Mouse (Mus musculus) erythroblast, embryonic 14.5 days (primary cell): ENCODE measurements around the gene Zswim7. TPM values are rescaled to one million over a fixed set of nuclear protein-coding genes. Genes with fewer than 3 reads are reported as not detected.

Experiments used
- H3K27me3 ChIP-seq: 2 replicates; pipeline ENCODE4 v1.6.1; 2012; ENCODE audit warnings: inconsistent platforms; ENCODE audit not compliant: control insufficient read depth
- H3K36me3 ChIP-seq: 2 replicates; pipeline ENCODE4 v1.6.1; 2012; ENCODE audit warnings: mild to moderate bottlenecking, inconsistent platforms; ENCODE audit not compliant: control insufficient read depth
- H3K4me1 ChIP-seq: 2 replicates; pipeline ENCODE4 v1.6.1; 2012; ENCODE audit warnings: inconsistent platforms; ENCODE audit not compliant: control insufficient read depth
- H3K4me3 ChIP-seq: replicated peaks from 2 replicates; pipeline ENCODE3; 2012; ENCODE audit warnings: moderate library complexity, mild to moderate bottlenecking, inconsistent platforms
- H3K9me3 ChIP-seq: 2 replicates; pipeline ENCODE4 v1.6.1; 2012; ENCODE audit warnings: low read length, inconsistent platforms, mixed read lengths; ENCODE audit not compliant: control insufficient read depth
- GATA1 ChIP-seq: IDR thresholded peaks from 2 replicates; pipeline ENCODE4 v1.6.1; 2012; ENCODE audit warnings: low read length, inconsistent platforms, mixed read lengths
- TAL1 ChIP-seq: IDR thresholded peaks from 3 replicates; pipeline ENCODE4 v1.6.1; 2012; ENCODE audit warnings: low read length, inconsistent platforms, mixed read lengths
- polyA plus RNA-seq: library from polyadenylated mRNA; stranded (reverse); fragments of >175 nt; gene quantifications from 2 replicates; pipeline ENCODE4 v1.2.3, GENCODE M21; 2012

Gene Zswim7
- polyA plus RNA-seq, 1 experiment, result 0.18 TPM

DNA sequence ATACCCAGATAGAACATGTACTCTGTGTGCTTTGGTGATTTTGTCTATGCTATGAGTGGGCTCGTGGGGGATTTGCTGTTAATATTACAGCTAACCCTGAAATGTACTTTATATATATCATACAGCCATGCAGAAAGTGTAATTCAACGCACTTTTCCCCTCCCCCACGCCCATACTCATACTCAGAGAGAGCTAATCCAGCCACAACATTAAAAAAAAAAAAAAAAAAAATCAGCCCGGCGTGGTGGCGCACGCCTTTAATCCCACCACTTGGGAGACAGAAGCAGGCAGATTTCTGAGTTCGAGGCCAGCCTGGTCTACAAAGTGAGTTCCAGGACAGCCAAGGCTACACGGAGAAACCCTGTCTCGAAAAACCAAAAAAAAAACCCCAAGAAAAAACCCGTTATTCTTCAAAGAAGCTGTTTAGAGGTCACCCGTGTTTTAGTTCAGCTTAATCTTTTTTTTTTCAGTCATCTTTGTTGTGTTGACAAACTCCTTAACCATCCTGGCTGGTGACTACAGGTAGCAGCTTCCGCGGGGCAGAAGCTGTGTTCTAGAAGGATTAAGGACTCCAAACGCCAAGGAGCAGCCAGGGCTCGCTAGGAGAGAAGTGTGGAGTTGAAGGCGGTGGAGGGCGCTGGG, 33.3 kb downstream of the Zswim7 start:
- H3K4me3 ChIP-seq, result peak overlapping the region; percentile 61
- H3K36me3 ChIP-seq, result no peaks in the 10 kb centered on the region
- peaks cover 10% of the 10 kb centered on the region for H3K9me3 ChIP-seq
- TF ChIP-seq TAL1 (no peak), GATA1 (no peak)
- H3K27me3 ChIP-seq, result peaks cover 66% of the 10 kb centered on the region
- H3K4me1 ChIP-seq, result peaks cover 17% of the 10 kb centered on the region

DNA sequence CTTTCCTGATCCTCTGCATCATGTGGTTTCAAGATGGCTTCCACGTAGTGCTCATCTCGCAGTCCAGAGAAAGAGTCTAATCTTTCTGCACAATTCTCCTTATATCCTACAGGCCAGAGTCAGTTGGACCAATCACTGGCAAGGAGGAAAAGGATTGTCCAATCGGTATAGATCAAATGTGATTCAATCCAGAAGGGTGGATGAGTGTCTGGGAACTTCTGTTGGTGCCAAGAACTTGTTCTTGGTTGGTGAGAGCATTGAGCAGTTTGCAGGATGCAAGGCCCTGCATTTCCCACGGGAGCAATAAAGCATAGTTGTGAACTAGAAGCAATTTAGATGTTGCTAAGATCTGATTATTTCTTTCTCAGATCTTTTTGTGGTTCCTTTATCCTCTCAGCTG, 36.7 kb downstream of the Zswim7 start:
- H3K36me3 ChIP-seq, result no peaks in the 10 kb centered on the region

DNA sequence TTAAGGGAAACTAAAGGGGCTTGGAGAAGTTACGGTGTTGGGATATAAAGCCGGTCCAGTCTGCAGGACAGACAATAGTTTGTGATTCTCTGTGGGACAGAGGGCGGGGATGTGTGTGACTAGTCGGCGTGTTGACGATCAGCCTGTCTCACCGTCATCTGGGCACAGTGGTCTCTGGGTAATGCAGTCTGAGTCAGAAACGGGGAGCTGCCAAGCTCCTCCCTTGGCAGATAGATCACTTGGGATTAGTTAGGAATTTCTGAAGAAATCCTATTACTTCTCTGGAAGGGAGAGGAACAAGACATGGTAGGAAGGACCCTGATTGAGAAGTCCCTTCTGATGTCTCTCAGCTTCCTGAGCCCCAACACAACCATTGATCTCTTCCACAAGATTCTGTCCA, 37.3 kb downstream of the Zswim7 start:
- no peaks in the 10 kb centered on the region for H3K36me3 ChIP-seq
- peaks cover 26% of the 10 kb centered on the region for H3K27me3 ChIP-seq
- H3K4me3 ChIP-seq, result no peak overlapping the region
- H3K4me1 ChIP-seq, result peaks cover 8% of the 10 kb centered on the region
- TF ChIP-seq TAL1, result no peak
- no peak for TF ChIP-seq GATA1
- peaks cover 10% of the 10 kb centered on the region for H3K9me3 ChIP-seq

More for the DNA sequence above, 36.7 kb downstream of the Zswim7 start:
- TF ChIP-seq GATA1, result no peak
- TF ChIP-seq TAL1, result no peak
- peaks cover 14% of the 10 kb centered on the region for H3K4me1 ChIP-seq
- no peak overlapping the region for H3K4me3 ChIP-seq
- peaks cover 10% of the 10 kb centered on the region for H3K9me3 ChIP-seq
- peaks cover 32% of the 10 kb centered on the region for H3K27me3 ChIP-seq

DNA sequence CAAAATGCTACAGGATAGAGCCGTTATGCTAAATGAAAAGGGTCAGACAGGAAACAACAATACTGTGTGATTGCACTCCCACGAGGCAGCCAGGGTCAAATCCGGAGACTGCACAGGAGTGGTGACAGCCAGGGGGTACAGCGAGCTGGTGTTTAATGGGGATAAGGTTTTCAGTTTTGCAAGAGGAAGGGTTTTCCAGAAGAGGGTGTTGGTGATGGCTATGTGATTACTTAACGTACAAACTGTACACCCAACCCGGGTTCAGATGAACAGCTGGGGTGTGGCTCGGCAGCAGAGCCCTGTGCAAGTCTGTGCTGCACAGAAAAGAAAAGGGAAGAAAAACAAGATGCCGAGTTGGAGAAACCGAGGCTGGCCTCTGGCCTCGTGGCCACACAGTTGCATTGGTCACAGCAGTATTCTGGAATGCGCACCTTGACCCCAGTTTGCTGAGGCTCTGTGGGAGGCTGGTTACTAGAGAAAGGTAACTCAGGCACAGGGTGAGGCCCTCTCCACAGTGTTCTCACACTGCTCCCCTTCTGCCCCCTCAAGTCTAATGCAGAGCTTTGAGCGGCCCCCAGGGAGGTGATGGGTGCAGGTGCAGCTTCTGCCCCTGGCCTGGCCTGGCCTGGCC, 40.4 kb downstream of the Zswim7 start:
- peaks cover 2% of the 10 kb centered on the region for H3K27me3 ChIP-seq
- H3K9me3 ChIP-seq, result peaks cover 5% of the 10 kb centered on the region
- H3K4me1 ChIP-seq, result no peaks in the 10 kb centered on the region
- H3K4me3 ChIP-seq, result no peak overlapping the region
- no peaks in the 10 kb centered on the region for H3K36me3 ChIP-seq
- TF ChIP-seq TAL1, result no peak
- TF ChIP-seq GATA1, result no peak

DNA sequence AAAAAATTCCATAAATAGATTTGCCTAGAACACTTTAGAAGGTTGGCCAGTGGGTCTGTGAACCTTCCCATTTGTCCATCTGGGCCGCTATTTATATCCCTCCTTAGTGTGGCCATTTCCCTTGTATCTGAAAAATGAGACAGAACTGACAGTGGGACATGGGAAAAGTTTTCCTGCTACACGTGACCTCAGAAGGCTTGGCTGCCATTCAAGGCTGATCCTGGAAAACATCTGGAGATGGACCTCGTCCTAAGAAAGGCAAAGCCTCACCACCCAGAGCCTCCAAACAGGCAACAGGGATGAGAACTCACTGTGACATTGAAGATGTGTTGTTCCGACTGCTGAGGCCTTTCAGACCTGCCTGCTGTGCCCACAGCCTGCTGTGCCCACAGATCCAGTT, 56.4 kb downstream of the Zswim7 start:
- H3K9me3 ChIP-seq, result no peaks in the 10 kb centered on the region
- 0 out of 2 replicates have a peak, but pooled peaks cover 2% of the 10 kb centered on the region for H3K27me3 ChIP-seq
- H3K4me1 ChIP-seq, result no peaks in the 10 kb centered on the region
- no peak overlapping the region for H3K4me3 ChIP-seq
- no peak for TF ChIP-seq TAL1
- TF ChIP-seq GATA1, result no peak
- peaks cover 40% of the 10 kb centered on the region for H3K36me3 ChIP-seq

DNA sequence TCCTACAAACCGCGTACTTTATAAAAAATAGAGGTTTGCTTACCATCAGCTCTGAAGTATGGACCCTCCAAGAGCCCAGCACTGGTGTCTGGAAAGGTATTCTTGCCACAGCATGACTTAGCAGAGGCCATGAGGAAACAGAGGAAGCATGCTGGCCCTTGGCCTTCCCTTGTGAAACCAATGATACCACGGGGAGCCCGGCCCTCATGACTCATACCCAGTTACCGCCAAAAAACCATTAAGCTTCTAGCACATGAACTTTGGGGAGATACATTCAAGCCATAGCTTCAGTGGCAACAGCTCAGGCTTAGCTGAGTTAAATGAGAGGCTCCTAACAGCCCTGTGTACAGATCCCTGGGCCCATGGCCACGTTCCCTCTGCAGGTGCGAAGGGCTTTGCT, 57.2 kb downstream of the Zswim7 start:
- TF ChIP-seq GATA1 (no peak), TAL1 (no peak)
- Histone ChIP-seq H3K4me3 (no peak overlapping the region), H3K36me3 (peaks cover 49% of the 10 kb centered on the region), H3K9me3 (no peaks in the 10 kb centered on the region), H3K27me3 (0 out of 2 replicates have a peak, but pooled peaks cover 2% of the 10 kb centered on the region), H3K4me1 (no peaks in the 10 kb centered on the region)

DNA sequence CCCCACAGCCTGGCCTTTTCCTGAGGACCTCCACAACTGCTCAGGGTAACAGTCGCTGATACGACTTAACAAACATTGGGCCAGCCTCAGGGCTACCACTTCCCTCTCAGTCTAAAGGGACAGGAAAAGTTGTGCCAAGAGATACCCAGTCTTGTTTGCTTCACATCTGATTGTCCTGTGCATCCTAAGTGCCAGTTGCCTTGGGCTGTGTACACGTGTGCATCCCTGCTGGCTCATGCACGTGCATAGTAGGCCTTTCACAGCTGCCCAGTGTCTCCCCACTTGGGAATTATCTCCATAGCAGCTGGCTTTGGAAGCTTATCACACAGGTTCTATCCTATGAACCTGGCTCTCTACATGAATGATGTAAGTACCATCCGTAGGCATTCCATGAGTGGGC, 57.8 kb downstream of the Zswim7 start:
- no peaks in the 10 kb centered on the region for H3K4me1 ChIP-seq
- TF ChIP-seq TAL1, result no peak
- no peak for TF ChIP-seq GATA1
- no peak overlapping the region for H3K4me3 ChIP-seq
- H3K9me3 ChIP-seq, result no peaks in the 10 kb centered on the region
- 0 out of 2 replicates have a peak, but pooled peaks cover 2% of the 10 kb centered on the region for H3K27me3 ChIP-seq
- peaks cover 50% of the 10 kb centered on the region for H3K36me3 ChIP-seq

DNA sequence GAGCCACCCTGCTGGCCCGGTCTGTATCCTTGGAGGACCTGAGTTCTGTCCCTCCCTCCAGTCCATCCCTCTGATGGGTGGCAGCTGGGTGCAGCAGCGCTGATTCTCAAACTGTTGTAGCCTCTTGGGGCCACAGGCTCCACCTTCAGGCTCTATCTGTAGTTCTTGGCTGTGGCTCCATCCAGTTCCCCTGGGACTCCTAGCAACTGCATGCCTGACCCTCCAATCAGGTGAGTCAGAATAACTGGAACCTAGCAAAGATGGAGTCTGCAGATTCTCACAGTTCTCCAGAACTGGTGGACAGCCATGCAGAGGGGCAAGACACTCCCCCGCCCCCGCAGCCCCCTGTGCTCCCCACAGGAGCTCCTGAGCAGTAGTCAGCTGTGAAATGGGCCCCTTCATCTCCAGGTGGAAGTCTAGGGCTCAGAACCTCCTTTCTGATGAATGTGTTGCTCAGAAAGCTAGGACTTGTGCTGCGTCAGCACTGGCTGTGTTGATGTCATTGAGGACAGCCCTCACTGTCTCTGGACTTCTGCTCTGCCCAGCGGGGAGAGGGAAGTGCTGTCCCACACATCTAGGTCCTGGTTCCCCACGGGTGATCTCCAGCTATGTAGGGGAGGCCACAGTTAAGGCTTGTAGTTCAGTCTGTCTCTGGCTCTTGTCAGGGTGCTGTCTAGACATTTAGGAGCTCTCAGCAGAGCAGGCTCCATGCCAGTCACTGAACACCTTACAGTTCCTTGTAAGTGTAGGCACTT, 60.2 kb downstream of the Zswim7 start:
- no peak overlapping the region for H3K4me3 ChIP-seq
- peaks cover 50% of the 10 kb centered on the region for H3K36me3 ChIP-seq
- H3K9me3 ChIP-seq, result no peaks in the 10 kb centered on the region
- TF ChIP-seq TAL1, result no peak
- no peak for TF ChIP-seq GATA1
- H3K27me3 ChIP-seq, result no peaks in the 10 kb centered on the region
- no peaks in the 10 kb centered on the region for H3K4me1 ChIP-seq

DNA sequence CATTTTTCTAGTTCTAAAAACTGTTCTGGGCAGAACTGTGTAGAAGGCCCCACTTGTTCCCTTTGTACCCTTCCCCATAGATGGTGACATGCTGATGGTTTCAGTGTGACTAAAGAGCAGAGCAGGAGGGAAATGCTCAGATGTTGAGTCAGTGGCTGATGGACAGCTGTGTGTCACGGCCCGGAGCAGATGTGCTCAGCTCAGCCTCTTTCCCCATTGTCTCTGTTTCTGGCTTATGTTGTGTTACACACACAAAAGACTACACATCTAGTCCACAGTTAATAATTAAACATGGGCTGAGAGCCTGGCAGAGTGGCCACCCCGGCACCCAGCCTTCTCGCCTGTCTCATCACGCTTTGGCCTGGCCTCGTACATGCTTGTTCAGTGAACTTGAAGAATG, 63.4 kb downstream of the Zswim7 start:
- TF ChIP-seq TAL1, result no peak
- no peak for TF ChIP-seq GATA1
- Histone ChIP-seq H3K9me3 (no peaks in the 10 kb centered on the region), H3K27me3 (no peaks in the 10 kb centered on the region), H3K4me3 (no peak overlapping the region), H3K36me3 (peaks cover 52% of the 10 kb centered on the region), H3K4me1 (no peaks in the 10 kb centered on the region)

Other genes starting within 250 kb of the Zswim7 start
- 0.06 and 0.09 TPM in 2 replicates for gene Adora2b, start 32.4 kb downstream of the Zswim7 start, polyA plus RNA-seq
- 0.10 and 0.19 TPM in 2 replicates for gene Ttc19, start 98 bp upstream of the Zswim7 start, polyA plus RNA-seq
- gene Pigl, start 177.1 kb upstream of the Zswim7 start, polyA plus RNA-seq, result 0.11 and 0.21 TPM in 2 replicates
- gene Ncor1, start 177.2 kb upstream of the Zswim7 start, polyA plus RNA-seq, result 8.1 and 11.7 TPM in 2 replicates